13 mouse cellular contexts compared by ENCODE assay signal in the genomic region with DNA sequence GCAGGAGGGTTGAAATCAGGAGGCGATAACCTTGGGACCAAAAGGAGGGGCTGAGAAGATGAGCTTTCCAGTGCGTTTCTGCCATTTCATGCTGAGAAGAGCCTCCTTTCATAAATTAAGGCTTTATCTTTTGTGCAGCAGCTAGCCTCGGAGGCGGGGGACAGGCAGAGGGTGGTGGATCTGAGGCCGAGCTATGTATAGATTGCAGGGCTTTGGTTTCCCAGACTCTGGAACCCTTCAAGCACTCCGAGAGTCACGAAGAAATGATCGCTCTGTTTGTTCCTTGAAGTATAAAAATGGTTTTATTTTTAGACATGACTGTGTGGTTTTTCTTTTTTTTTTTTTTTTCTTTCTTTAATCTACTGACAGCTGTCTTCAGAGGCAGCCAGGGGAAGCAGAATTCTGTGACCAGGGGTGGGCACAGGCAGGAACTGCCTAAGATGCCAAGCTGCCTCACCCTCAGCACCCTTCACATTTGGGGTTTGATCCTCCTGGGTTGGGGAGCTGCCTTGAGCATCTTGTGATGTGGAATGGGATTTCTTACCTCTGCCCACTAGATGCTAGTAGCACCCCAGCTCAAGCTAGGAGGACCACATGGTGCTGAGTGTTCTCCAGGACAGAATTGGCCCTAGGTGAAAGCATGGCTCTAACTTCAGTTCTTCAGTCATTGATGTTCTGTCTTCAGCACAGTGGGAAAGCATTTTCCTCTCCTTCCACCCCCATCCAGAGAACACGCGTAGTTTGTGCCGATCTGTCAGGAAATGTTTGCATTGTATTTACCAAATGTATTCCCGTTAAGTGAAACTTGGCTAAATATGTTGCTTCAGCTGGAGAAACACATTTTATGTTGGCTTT.
DNase-seq lines count a peak whose midpoint lies in the region; ATAC-seq and TF ChIP-seq lines count a peak whose summit lies in the region.
"Had no signal": no experiment of that assay in that cellular context is flagged by ENCODE, and none has a peak within 500 bp of the region (broad histone marks: within the 10 kb centered on the region; RNA-seq: fewer than 3 reads in every experiment).

No protein-coding gene starts in this region.

- peak overlapping the region; percentile 52; the same call in 1 of the 2 replicates for H3K27ac ChIP-seq in heart, embryonic 10.5 days
- H3K27ac ChIP-seq in heart, embryonic 12.5 days (ENCODE audit: poor library complexity, severe bottlenecking) = no peak overlapping the region
- H3K27ac ChIP-seq in thymus, adult 2 months (ENCODE audit: control insufficient read depth, insufficient read depth, low read length) = no peak overlapping the region
- H3K27ac ChIP-seq in midbrain, embryonic 15.5 days = peak overlapping the region; percentile 57
- H3K27ac ChIP-seq: embryonic facial prominence, embryonic 12.5 days; limb, embryonic 13.5 days; stomach, embryonic 15.5 days had no signal

- H3K4me3 ChIP-seq in heart, embryonic 10.5 days = no peak overlapping the region
- no peak overlapping the region for H3K4me3 ChIP-seq in heart, embryonic 12.5 days
- no peak overlapping the region for H3K4me3 ChIP-seq in thymus, adult 2 months (ENCODE audit: control insufficient read depth, insufficient read depth, low read length)
- no peak overlapping the region for H3K4me3 ChIP-seq in midbrain, embryonic 15.5 days
- H3K4me3 ChIP-seq: embryonic facial prominence, embryonic 12.5 days; limb, embryonic 13.5 days; stomach, embryonic 15.5 days had no signal

- no peak for TF ChIP-seq CTCF in thymus, adult 2 months (IDR thresholded peaks at IDR 0.05; ENCODE audit: borderline replicate concordance, control insufficient read depth, extremely low read depth, insufficient read depth, low read length, poor library complexity)

- H3K4me2 ChIP-seq in heart, embryonic 12.5 days = no peak overlapping the region
- no peak overlapping the region for H3K4me2 ChIP-seq in midbrain, embryonic 15.5 days
- H3K4me2 ChIP-seq: embryonic facial prominence, embryonic 12.5 days; limb, embryonic 13.5 days; stomach, embryonic 15.5 days had no signal

- no peak for DNase-seq in heart, embryonic 10.5 days (ENCODE audit: low spot score)
- peak; percentile 13 for DNase-seq in thymus, adult 2 months
- no peak for DNase-seq in thymus, adult 18-20 months
- DNase-seq in gastrocnemius, postnatal 14 days = no peak
- DNase-seq in spleen, postnatal 36 days (ENCODE audit: low spot score in 2 of 2) = no peak
- DNase-seq in layer of hippocampus, postnatal 36 days = no peak
- DNase-seq: lung, postnatal 14 days had no signal

- WGBS in heart, embryonic 10.5 days = 58% methylated on average over 12 of the region's 12 CpGs
- WGBS in heart, embryonic 12.5 days = 54% methylated on average over 12 of the region's 12 CpGs
- 41% methylated on average over 12 of the region's 12 CpGs for WGBS in thymus, adult 2 months
- WGBS in midbrain, embryonic 15.5 days = 62% methylated on average over 12 of the region's 12 CpGs

- no peaks in the 10 kb centered on the region for H3K27me3 ChIP-seq in heart, embryonic 10.5 days (ENCODE audit: insufficient read depth, poor library complexity, severe bottlenecking)
- H3K27me3 ChIP-seq in heart, embryonic 12.5 days (replicated peaks) = no peaks in the 10 kb centered on the region
- H3K27me3 ChIP-seq in thymus, adult 2 months (ENCODE audit: control insufficient read depth, insufficient read depth, low read length) = no peaks in the 10 kb centered on the region
- H3K27me3 ChIP-seq in midbrain, embryonic 15.5 days (replicated peaks) = no peaks in the 10 kb centered on the region
- H3K27me3 ChIP-seq: embryonic facial prominence, embryonic 12.5 days; limb, embryonic 13.5 days; stomach, embryonic 15.5 days had no signal

- no peaks in the 10 kb centered on the region for H3K9me3 ChIP-seq in heart, embryonic 10.5 days
- no peaks in the 10 kb centered on the region for H3K9me3 ChIP-seq in heart, embryonic 12.5 days (replicated peaks)
- H3K9me3 ChIP-seq in midbrain, embryonic 15.5 days = no peaks in the 10 kb centered on the region
- H3K9me3 ChIP-seq: embryonic facial prominence, embryonic 12.5 days; limb, embryonic 13.5 days; stomach, embryonic 15.5 days had no signal

- no peaks in the 10 kb centered on the region for H3K36me3 ChIP-seq in heart, embryonic 10.5 days
- no peaks in the 10 kb centered on the region for H3K36me3 ChIP-seq in heart, embryonic 12.5 days
- no peaks in the 10 kb centered on the region for H3K36me3 ChIP-seq in thymus, adult 2 months (ENCODE audit: control insufficient read depth, insufficient read depth, low read length)
- H3K36me3 ChIP-seq in midbrain, embryonic 15.5 days (replicated peaks) = no peaks in the 10 kb centered on the region
- H3K36me3 ChIP-seq: embryonic facial prominence, embryonic 12.5 days; limb, embryonic 13.5 days; stomach, embryonic 15.5 days had no signal

- ATAC-seq in heart, embryonic 12.5 days (ENCODE audit: insufficient number of reproducible peaks, low FRiP score) = no peak
- peak; percentile 80 for ATAC-seq in midbrain, embryonic 15.5 days (replicated peaks)
- ATAC-seq: intestine, postnatal 0 days had no signal

- TF ChIP-seq POLR2A in thymus, adult 2 months (IDR thresholded peaks at IDR 0.05; ENCODE audit: control insufficient read depth, extremely low read depth, insufficient read depth, low read length, poor library complexity) = no peak

- no peak overlapping the region for H3K9ac ChIP-seq in heart, embryonic 12.5 days
- no peak overlapping the region for H3K9ac ChIP-seq in midbrain, embryonic 15.5 days
- H3K9ac ChIP-seq: embryonic facial prominence, embryonic 12.5 days; limb, embryonic 13.5 days; stomach, embryonic 15.5 days had no signal

- intact Hi-C loops in gastrocnemius, postnatal 14 days (cut with DNase I; ENCODE audit: low total_unique reads) = no loop called here

- H3K4me1 ChIP-seq in heart, embryonic 10.5 days = 0 out of 2 replicates have a peak, but pooled peaks cover 10% of the 10 kb centered on the region
- peaks cover 7% of the 10 kb centered on the region for H3K4me1 ChIP-seq in heart, embryonic 12.5 days (replicated peaks)
- peaks cover 14% of the 10 kb centered on the region for H3K4me1 ChIP-seq in thymus, adult 2 months (replicated peaks; ENCODE audit: control insufficient read depth, insufficient read depth, low read length)
- H3K4me1 ChIP-seq in midbrain, embryonic 15.5 days = peaks cover 10% of the 10 kb centered on the region
- H3K4me1 ChIP-seq: embryonic facial prominence, embryonic 12.5 days; limb, embryonic 13.5 days; stomach, embryonic 15.5 days had no signal

Comparison
In these comparisons a context has a peak if more than half of its experiments do, and no peak if none do; other contexts are left out.
1. H3K27ac ChIP-seq: peak in heart, embryonic 10.5 days (single experiment) and midbrain, embryonic 15.5 days (single experiment); none in heart, embryonic 12.5 days (single experiment) and thymus, adult 2 months (single experiment).